Mouse (Mus musculus) stomach, embryonic 16.5 days (tissue): ENCODE data around the gene Dab1. TPM values are rescaled to one million over a fixed set of nuclear protein-coding genes. Genes with fewer than 3 reads are reported as not detected.

Experiments used
- ATAC-seq: fragments of 200-750 bp; cut with Nextera tagmentation; 2 replicates; pipeline ENCODE4 v1.8.0; 2017; ENCODE audit warnings: moderate number of reproducible peaks, moderate TSS enrichment; ENCODE audit not compliant: insufficient read depth, low FRiP score
- H3K27ac ChIP-seq: fragments of 300-500 bp; sonication (generic); 2 replicates; pipeline ENCODE4 v1.5.1; 2014; ENCODE audit warnings: low read length
- H3K27me3 ChIP-seq: fragments of 300-500 bp; sonication (generic); 2 replicates; pipeline ENCODE4 v1.6.1; 2014; ENCODE audit warnings: low read length, control low read depth, mixed read lengths; ENCODE audit not compliant: control insufficient read depth, insufficient read depth
- H3K36me3 ChIP-seq: fragments of 300-500 bp; sonication (generic); 2 replicates; pipeline ENCODE4 v1.6.1; 2014; ENCODE audit warnings: low read length; ENCODE audit not compliant: control insufficient read depth, insufficient read depth
- H3K4me1 ChIP-seq: fragments of 300-500 bp; sonication (generic); 2 replicates; pipeline ENCODE4 v1.6.1; 2014; ENCODE audit warnings: low read length, control low read depth, mixed read lengths; ENCODE audit not compliant: control insufficient read depth, insufficient read depth
- H3K4me2 ChIP-seq: fragments of 300-500 bp; sonication (generic); 2 replicates; pipeline ENCODE4 v1.6.1; 2014; ENCODE audit warnings: low read depth, low read length, mixed read lengths
- H3K4me3 ChIP-seq: fragments of 300-500 bp; sonication (generic); replicated peaks from 2 replicates; pipeline ENCODE4 v1.5.1; 2014; ENCODE audit warnings: mild to moderate bottlenecking, low read length
- H3K9ac ChIP-seq: fragments of 300-500 bp; sonication (generic); 2 replicates; pipeline ENCODE4 v1.6.1; 2014; ENCODE audit warnings: low read length
- H3K9me3 ChIP-seq: fragments of 300-500 bp; sonication (generic); replicated peaks from 2 replicates; pipeline ENCODE4 v1.6.1; 2016; ENCODE audit warnings: low read length, control low read depth; ENCODE audit not compliant: control insufficient read depth
- WGBS: fragments of 180-500 bp; shearing (Covaris S2); extraction: QIAGEN DNeasy Blood & Tissue Kit; methylation state at CpG from one replicate; pipeline ENCODE4 v1.1.7; 2014; 5-methylcytosine and 5-hydroxymethylcytosine counted together
- polyA plus RNA-seq: library from polyadenylated mRNA; unstranded; fragments of >200 nt; fragmentation: Nextera tagmentation; extraction: Ambion mirVana; gene quantifications from 2 replicates; pipeline ENCODE4 v1.2.1, GENCODE M21; 2015

Dab1 gene
- polyA plus RNA-seq, 1 experiment from 2014 or later: 10.0 TPM

- 36% methylated on average over 5 of the region's 5 CpGs for WGBS
- no peaks in the 10 kb centered on the region for H3K9me3 ChIP-seq
- H3K4me3 ChIP-seq: no peak overlapping the region
These were observed 896.5 kb downstream of the Dab1 start for GRCm38 (mm10) chr4:104515681-104516080.

DNA sequence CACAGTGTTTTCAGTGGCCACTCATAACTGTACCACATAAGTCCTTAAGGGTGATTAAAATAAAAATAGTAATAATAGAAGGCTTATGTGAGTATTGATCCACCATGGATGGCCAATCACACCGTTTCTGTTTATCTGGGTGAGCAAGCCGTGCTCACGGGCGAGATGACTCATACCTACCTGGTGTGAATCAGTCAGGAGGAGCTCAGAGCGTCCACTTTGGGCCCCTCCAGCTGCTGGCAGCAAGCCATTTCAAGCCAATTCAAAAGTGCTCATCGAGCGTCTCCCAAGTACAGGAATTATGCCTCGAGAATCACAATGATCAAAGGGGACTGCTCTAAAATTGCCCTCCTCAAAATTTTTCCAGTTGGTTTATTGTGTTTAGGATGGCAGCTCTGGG, 903.2 kb downstream of the Dab1 start:
- whole genome bisulfite sequencing: 37% methylated on average over 8 of the region's 8 CpGs
- Histone ChIP-seq H3K9me3 (no peaks in the 10 kb centered on the region), H3K9ac (no peak overlapping the region), H3K27ac (no peak overlapping the region), H3K4me1 (peaks cover 4% of the 10 kb centered on the region; the same call in 1 of the 2 replicates), H3K36me3 (no peaks in the 10 kb centered on the region), H3K27me3 (no peaks in the 10 kb centered on the region), H3K4me2 (no peak overlapping the region), H3K4me3 (no peak overlapping the region)
- ATAC-seq: peak; percentile 44; the same call in 1 of the 2 replicates

More at GRCm38 (mm10) chr4:104515681-104516080, 896.5 kb downstream of the Dab1 start:
- Histone ChIP-seq H3K27me3 (no peaks in the 10 kb centered on the region; the same call in 1 of the 2 replicates), H3K9ac (no peak overlapping the region), H3K4me1 (no peaks in the 10 kb centered on the region), H3K4me2 (no peak overlapping the region), H3K27ac (no peak overlapping the region), H3K36me3 (no peaks in the 10 kb centered on the region)
- ATAC-seq: no peak

DNA sequence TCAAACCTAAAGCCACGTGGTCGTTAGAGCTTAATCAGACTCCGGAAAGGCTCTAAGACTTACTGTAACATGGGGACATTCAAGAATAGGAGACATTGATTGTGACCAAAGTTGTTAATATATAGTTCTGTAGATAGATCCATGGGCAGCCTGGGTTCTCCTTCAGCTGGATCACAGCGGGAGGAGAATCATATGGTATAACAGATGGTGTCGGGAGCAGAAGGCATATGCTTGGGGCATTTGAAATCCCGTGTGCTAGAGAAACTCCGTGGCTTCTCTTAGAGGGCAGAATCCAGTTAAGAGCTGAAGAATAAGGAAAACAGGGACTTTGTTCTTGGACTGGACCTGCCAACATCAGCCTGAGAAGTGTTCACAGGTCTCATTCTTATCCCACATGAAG, 904.6 kb downstream of the Dab1 start:
- H3K4me3 ChIP-seq: no peak overlapping the region
- no peaks in the 10 kb centered on the region for H3K9me3 ChIP-seq
- 88% methylated on average over 7 of the region's 7 CpGs for WGBS
- H3K4me2 ChIP-seq: no peak overlapping the region
- H3K27me3 ChIP-seq: no peaks in the 10 kb centered on the region
- H3K9ac ChIP-seq: no peak overlapping the region
- ATAC-seq: no peak
- H3K27ac ChIP-seq: no peak overlapping the region
- no peaks in the 10 kb centered on the region for H3K36me3 ChIP-seq
- peaks cover 4% of the 10 kb centered on the region; the same call in 1 of the 2 replicates for H3K4me1 ChIP-seq

- no peaks in the 10 kb centered on the region for H3K4me1 ChIP-seq
- no peaks in the 10 kb centered on the region for H3K9me3 ChIP-seq
- WGBS: 71% methylated on average over 4 of the region's 4 CpGs
- no peak overlapping the region for H3K9ac ChIP-seq
- no peak overlapping the region for H3K27ac ChIP-seq
- H3K4me3 ChIP-seq: no peak overlapping the region
- H3K27me3 ChIP-seq: no peaks in the 10 kb centered on the region
- H3K4me2 ChIP-seq: no peak overlapping the region
- ATAC-seq: peak; percentile 47; the same call in 1 of the 2 replicates
- no peaks in the 10 kb centered on the region for H3K36me3 ChIP-seq
These were observed 910.9 kb downstream of the Dab1 start for GRCm38 (mm10) chr4:104529905-104530646.

DNA sequence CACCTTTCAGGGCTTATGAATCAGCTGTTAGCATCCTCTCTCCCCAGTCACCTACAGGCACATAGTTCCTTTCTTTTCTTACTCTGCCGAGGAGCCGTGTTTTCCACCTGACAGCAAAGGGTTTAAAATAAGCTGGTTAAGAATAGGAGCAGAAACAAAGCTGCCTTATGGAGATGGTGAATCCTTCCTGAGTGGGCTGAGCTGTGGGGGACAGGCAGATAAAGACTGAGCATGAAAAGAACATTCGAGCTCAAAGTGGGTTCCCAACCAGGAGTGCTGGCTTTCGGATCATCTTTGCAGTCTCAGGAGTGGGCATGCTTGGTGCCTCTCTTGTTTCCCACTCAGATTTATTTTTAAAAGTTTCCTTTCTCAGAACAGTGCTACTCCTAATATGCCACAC, 913.7 kb downstream of the Dab1 start:
- H3K4me1 ChIP-seq: no peaks in the 10 kb centered on the region
- H3K36me3 ChIP-seq: no peaks in the 10 kb centered on the region
- H3K4me2 ChIP-seq: no peak overlapping the region
- no peak overlapping the region for H3K4me3 ChIP-seq
- WGBS: 87% methylated on average over 4 of the region's 4 CpGs
- H3K27me3 ChIP-seq: no peaks in the 10 kb centered on the region
- no peak overlapping the region for H3K9ac ChIP-seq
- no peak for ATAC-seq
- H3K9me3 ChIP-seq: no peaks in the 10 kb centered on the region
- no peak overlapping the region for H3K27ac ChIP-seq

DNA sequence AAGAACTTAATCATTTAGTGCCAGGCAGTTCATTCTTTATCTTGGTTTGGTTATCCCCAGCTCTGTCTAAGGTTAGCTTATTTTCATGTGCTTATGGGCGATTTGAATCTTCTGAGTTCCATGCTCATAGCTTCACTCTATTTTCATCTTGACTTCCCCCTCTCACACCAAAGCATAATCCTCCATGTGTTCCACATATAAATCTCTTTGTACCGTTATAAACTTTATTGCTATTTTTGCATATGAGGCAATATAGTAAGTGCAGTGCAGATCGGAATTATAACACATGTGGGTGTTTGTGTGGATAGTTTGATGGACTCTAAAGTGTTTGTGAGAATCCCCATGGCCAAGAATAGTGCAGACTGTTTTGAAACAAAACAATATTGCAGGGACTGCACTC, 919.3 kb downstream of the Dab1 start:
- no peak for ATAC-seq
- no peak overlapping the region for H3K9ac ChIP-seq
- no peaks in the 10 kb centered on the region for H3K9me3 ChIP-seq
- H3K4me1 ChIP-seq: no peaks in the 10 kb centered on the region
- no peak overlapping the region for H3K4me2 ChIP-seq
- no peaks in the 10 kb centered on the region for H3K27me3 ChIP-seq
- H3K27ac ChIP-seq: no peak overlapping the region
- H3K36me3 ChIP-seq: no peaks in the 10 kb centered on the region
- no peak overlapping the region for H3K4me3 ChIP-seq
- WGBS: 76% methylated on average over 3 of the region's 3 CpGs

DNA sequence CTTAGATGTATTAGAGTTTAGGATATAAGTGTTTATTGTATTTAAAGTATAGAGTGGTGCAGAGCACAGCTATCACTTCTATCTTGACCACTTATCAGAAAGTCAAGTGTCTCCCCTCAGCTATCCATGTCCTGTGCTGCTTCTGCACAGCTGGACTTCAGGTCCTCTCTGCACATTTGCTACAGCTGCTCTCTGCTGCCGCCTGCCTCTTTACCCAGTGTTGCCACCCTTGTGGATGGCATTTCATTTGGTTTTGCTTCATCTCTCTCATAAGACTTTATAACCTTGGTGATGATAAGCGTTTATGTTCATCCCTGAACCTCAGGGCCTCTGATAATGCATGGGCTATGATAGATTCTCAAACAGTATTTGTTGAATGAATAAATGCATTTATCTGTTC, 919.9 kb downstream of the Dab1 start:
- no peaks in the 10 kb centered on the region for H3K27me3 ChIP-seq
- WGBS: 69% methylated on average over 2 of the region's 2 CpGs
- no peak for ATAC-seq

GRCm38 (mm10) chr4:104547091-104547490, 927.9 kb downstream of the Dab1 start:
- no peaks in the 10 kb centered on the region for H3K4me1 ChIP-seq
- no peaks in the 10 kb centered on the region for H3K27me3 ChIP-seq
- WGBS: 80% methylated on average over 5 of the region's 5 CpGs
- no peak overlapping the region for H3K4me3 ChIP-seq
- H3K36me3 ChIP-seq: no peaks in the 10 kb centered on the region
- no peak for ATAC-seq
- H3K9ac ChIP-seq: no peak overlapping the region
- no peak overlapping the region for H3K4me2 ChIP-seq
- H3K27ac ChIP-seq: no peak overlapping the region
- H3K9me3 ChIP-seq: no peaks in the 10 kb centered on the region

More for the DNA sequence above, 919.9 kb downstream of the Dab1 start:
- Histone ChIP-seq H3K4me3 (no peak overlapping the region), H3K27ac (no peak overlapping the region), H3K9ac (no peak overlapping the region), H3K9me3 (no peaks in the 10 kb centered on the region), H3K4me1 (no peaks in the 10 kb centered on the region), H3K36me3 (no peaks in the 10 kb centered on the region), H3K4me2 (no peak overlapping the region)

DNA sequence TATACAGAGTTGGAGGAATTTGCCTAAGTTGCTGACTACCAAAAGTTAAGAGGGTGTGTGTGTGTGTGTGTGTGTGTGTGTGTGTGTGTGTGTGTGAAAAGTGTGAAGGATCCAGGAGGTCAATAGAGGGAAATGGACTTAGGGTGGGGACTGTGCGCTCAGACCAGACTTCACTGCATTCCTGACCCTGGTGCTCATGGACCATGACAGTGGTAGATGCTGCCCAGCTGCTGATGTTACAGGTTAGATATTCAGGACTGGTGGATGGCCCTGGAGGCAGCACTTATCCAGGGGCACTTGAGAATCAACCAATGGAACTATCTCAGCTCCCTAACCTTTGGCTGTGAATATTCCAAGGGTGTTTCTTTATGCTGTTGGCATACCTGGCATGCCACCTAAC, 929.1 kb downstream of the Dab1 start:
- ATAC-seq: no peak
- no peaks in the 10 kb centered on the region for H3K9me3 ChIP-seq
- no peaks in the 10 kb centered on the region for H3K36me3 ChIP-seq
- 63% methylated on average over 1 of the region's 1 CpGs for WGBS
- H3K27ac ChIP-seq: no peak overlapping the region
- H3K4me3 ChIP-seq: no peak overlapping the region
- H3K4me2 ChIP-seq: no peak overlapping the region
- H3K27me3 ChIP-seq: no peaks in the 10 kb centered on the region
- no peaks in the 10 kb centered on the region for H3K4me1 ChIP-seq
- H3K9ac ChIP-seq: no peak overlapping the region
